Comparison of ENCODE assay signal across 1 mouse cellular context in genomic region chr13:67500084-67500719, GRCm38 (mm10).
TF ChIP-seq lines count a peak whose summit lies in the region.

TSS of gene Zfp58 (minus strand) at chr13:67500555.

TF ChIP-seq in CH12.LX, 34 proteins besides CTCF, POLR2A, EP300 and RAD21 (continued from another document):
- TF ChIP-seq SIN3A (IDR thresholded peaks at IDR 0.05; ENCODE audit: low read length) = peak; percentile 56
- no peak; the same call in 1 of the 2 replicates for TF ChIP-seq BHLHE40 (IDR thresholded peaks at IDR 0.05; ENCODE audit: low read depth, low read length)
- peak; percentile 38; the same call in 1 of the 2 replicates for TF ChIP-seq MEF2A (IDR thresholded peaks at IDR 0.05; ENCODE audit: borderline replicate concordance, low read depth, low read length)
- peak; percentile 65; the same call in 1 of the 2 replicates for TF ChIP-seq NELFE (IDR thresholded peaks at IDR 0.05; ENCODE audit: low read depth, low read length)
- TF ChIP-seq CHD1 (IDR thresholded peaks at IDR 0.05; ENCODE audit: low read depth, low read length) = no peak
- no peak; the same call in none of the 2 replicates for TF ChIP-seq MYC (IDR thresholded peaks at IDR 0.05; ENCODE audit: low read depth, low read length)
- TF ChIP-seq JUN (IDR thresholded peaks at IDR 0.05; ENCODE audit: insufficient read depth, low read depth, low read length) = no peak
- TF ChIP-seq ZNF384 (IDR thresholded peaks at IDR 0.05; ENCODE audit: low read depth, low read length) = no peak
- TF ChIP-seq ZC3H11A (IDR thresholded peaks at IDR 0.05; ENCODE audit: low read depth, low read length) = no peak
- TF ChIP-seq ETS1 (conservative IDR thresholded peaks at IDR 0.05; ENCODE audit: low read depth, low read length) = no peak
- TF ChIP-seq JUND (conservative IDR thresholded peaks at IDR 0.05; ENCODE audit: low read depth, low read length) = no peak
- TF ChIP-seq NRF1 (IDR thresholded peaks at IDR 0.05; ENCODE audit: low read depth, low read length) = no peak
